Mouse (Mus musculus): ENCODE data around the gene Aftph. TPM values are rescaled to one million over a fixed set of nuclear protein-coding genes. Genes with fewer than 3 reads are reported as not detected.
A peak's percentile ranks its signal among the peaks of the same experiment; 100 is the strongest.

Aftph gene
- polyA plus RNA-seq, 1 experiment from 2014 or later: 21.3 TPM

DNA sequence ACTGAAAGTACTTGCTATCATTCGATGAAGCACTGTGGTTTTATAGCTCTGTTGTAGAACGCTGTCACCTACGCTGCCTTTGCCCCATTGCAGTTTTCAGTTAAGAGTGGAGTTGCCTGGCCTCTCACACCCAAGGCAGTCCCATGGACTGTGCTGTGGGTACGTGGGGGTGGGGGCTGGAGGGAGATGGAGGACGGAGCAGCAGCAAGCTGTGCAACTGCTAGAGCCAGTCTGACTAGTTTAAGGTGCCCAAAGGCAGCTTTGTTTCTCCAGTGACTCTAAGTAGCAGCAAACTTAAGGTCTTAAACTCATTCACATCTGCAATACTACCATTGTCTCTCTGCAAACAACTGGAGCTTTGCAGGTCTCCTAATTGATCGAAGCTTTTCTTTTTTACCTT lies 105.7 kb downstream of the Aftph start:
- Histone ChIP-seq H3K4me1 (replicated peaks; ENCODE audit: control insufficient read depth, insufficient read depth, low read length) (peaks cover 22% of the 10 kb centered on the region), H3K4me3 (ENCODE audit: low read depth, low read length) (peak overlapping the region; percentile 16; the same call in 1 of the 2 replicates), H3K9ac (ENCODE audit: low read depth, low read length) (no peak overlapping the region), H3K9me3 (ENCODE audit: control insufficient read depth) (no peaks in the 10 kb centered on the region), H3K27me3 (replicated peaks; ENCODE audit: control insufficient read depth, insufficient read depth, low read length) (no peaks in the 10 kb centered on the region), H3K4me2 (replicated peaks; ENCODE audit: low read depth) (peak overlapping the region; percentile 86), H3K27ac (ENCODE audit: low read depth, low read length) (peak overlapping the region; percentile 79), H3K36me3 (ENCODE audit: control insufficient read depth, insufficient read depth) (no peaks in the 10 kb centered on the region)
- WGBS: 38% methylated on average over 6 of the region's 6 CpGs
- ATAC-seq: no peak
- no peak for TF ChIP-seq CTCF (IDR thresholded peaks at IDR 0.05; ENCODE audit: low read depth)

Other genes starting within 250 kb of the Aftph start
- gene Sertad2, start 198.3 kb downstream of the Aftph start, polyA plus RNA-seq (2015; fragmentation: Nextera tagmentation; extraction: Ambion mirVana): 38.2 and 40.3 TPM in 2 replicates
- gene Lgalsl, start 89.5 kb upstream of the Aftph start, polyA plus RNA-seq (2015; fragmentation: Nextera tagmentation; extraction: Ambion mirVana): 16.5 and 16.7 TPM in 2 replicates

Data from intestine, postnatal 0 days (tissue).